Mouse (Mus musculus) embryonic stem cell, embryonic (primary cell): Measurements from ENCODE around the gene Cpne7.

Source experiments
- CTCF ChIA-PET, 4 experiments: fragments of 300-600 bp in 2 of 4; fragments of 350-600 bp in 2 of 4; sonication (Branson Sonifier 250); formaldehyde crosslinking; loops; one replicate each; lab custom pipeline; 2022; ENCODE audit warnings: inconsistent platforms in 2 of 4; lab: Charles Lee
- POLR2A ChIA-PET, 4 experiments: fragments of 300-600 bp in 2 of 4; fragments of 350-600 bp in 2 of 4; sonication (Branson Sonifier 250); formaldehyde crosslinking; loops; one replicate each; lab custom pipeline; 2022; ENCODE audit warnings: antibody characterized with exemption in 4 of 4, inconsistent platforms in 1 of 4; lab: Charles Lee

Cpne7 gene

GRCm38 (mm10) chr8:123105553-123106326 is 11.4 kb upstream of the Cpne7 start:
- ChIA-PET CTCF (interaction anchor here (0.6 to 3.2 kb wide), 25 partner anchors 12 to 753 kb away, joined by 3 to 40 read pairs (median 5); partner anchors contain the start of genes Chmp1a (in 2 of the 4) and Spata33 (in 2 of the 4)), POLR2A (interaction anchor here (0.5 to 4.2 kb wide), 59 partner anchors 8 to 811 kb away, joined by 3 to 45 read pairs (median 4); partner anchors contain the start of genes Chmp1a (in 3 of the 4), Spata33 (in 3 of the 4), Spata2l (in 2 of the 4) and Cpne7 (in 1 of the 4))

DNA sequence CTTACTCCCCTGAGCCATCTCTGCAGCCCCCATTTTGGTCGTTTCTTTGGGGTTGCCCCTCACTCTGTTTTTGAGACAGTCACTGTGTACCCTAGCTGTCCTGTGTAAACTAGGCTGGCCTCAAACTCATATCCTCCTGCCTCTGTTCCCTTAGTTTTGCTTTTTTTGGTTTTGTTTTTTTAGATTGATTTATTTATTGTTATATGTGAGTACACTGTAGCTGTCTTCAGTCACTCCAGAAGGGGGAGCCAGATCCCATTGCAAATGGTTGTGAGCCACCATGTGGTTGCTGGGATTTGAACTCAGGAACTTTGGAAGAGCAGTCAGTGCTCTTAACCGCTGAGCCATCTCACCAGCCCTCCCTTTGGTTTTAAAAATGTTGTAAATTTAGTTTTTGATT is 10.6 kb upstream of the Cpne7 start:
- CTCF ChIA-PET, result interaction anchor here (0.6 to 3.2 kb wide), 37 partner anchors 9 to 754 kb away, joined by 3 to 40 read pairs (median 5); partner anchors contain the start of genes Chmp1a (in 2 of the 4), Spata33 (in 2 of the 4) and Sult5a1 (in 1 of the 4)
- POLR2A ChIA-PET, result interaction anchor here (0.6 to 4.2 kb wide), 57 partner anchors 8 to 822 kb away, joined by 3 to 45 read pairs (median 4); partner anchors contain the start of genes Chmp1a (in 3 of the 4), Spata33 (in 3 of the 4), Ankrd11 (in 2 of the 4) and Spata2l (in 2 of the 4)

DNA sequence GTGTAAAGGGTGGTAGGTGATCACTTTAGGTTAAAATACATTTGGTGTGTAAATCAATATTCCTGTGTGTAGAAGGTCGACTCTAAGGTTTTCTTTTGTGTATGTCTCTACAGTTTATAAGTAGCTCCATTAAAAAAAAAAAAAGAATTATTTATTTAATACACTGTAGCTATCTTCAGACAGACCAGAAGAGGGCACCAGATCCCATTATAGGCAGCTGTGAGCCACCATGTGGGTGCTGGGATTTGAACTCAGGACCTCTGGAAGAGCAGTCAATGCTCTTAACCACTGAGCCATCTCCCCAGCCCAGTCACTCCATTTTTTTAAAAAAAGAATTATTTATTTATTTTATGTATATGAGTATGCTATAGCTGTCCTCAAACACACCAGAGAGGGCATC is 9.2 kb upstream of the Cpne7 start:
- ChIA-PET POLR2A (interaction anchor here (0.6 to 4.2 kb wide), 61 partner anchors 8 to 585 kb away, joined by 3 to 45 read pairs (median 4); partner anchors contain the start of genes Chmp1a (in 4 of the 4), Spata33 (in 4 of the 4), Ankrd11 (in 2 of the 4) and Cpne7 (in 2 of the 4)), CTCF (interaction anchor here (0.5 to 3.2 kb wide), 74 partner anchors 8 to 1097 kb away, joined by 3 to 40 read pairs (median 4); partner anchors contain the start of genes Chmp1a (in 3 of the 4), Spata33 (in 3 of the 4), Mc1r (in 1 of the 4) and Spata2l (in 1 of the 4))

- ChIA-PET POLR2A (interaction anchor here (0.8 to 4.2 kb wide), 24 partner anchors 8 to 586 kb away, joined by 3 to 45 read pairs (median 5); partner anchors contain the start of genes Chmp1a (in 4 of the 4), Spata33 (in 4 of the 4), Cdk10 (in 1 of the 4) and Spata2l (in 1 of the 4)), CTCF (interaction anchor here in 3 of 4 experiments (0.6 to 3.2 kb wide), 13 partner anchors 13 to 213 kb away, joined by 3 to 40 read pairs (median 4); partner anchors contain the start of genes Chmp1a (in 2 of the 3) and Spata33 (in 2 of the 3))
These were observed 8.2 kb upstream of the Cpne7 start for GRCm38 (mm10) chr8:123108953-123109352.

DNA sequence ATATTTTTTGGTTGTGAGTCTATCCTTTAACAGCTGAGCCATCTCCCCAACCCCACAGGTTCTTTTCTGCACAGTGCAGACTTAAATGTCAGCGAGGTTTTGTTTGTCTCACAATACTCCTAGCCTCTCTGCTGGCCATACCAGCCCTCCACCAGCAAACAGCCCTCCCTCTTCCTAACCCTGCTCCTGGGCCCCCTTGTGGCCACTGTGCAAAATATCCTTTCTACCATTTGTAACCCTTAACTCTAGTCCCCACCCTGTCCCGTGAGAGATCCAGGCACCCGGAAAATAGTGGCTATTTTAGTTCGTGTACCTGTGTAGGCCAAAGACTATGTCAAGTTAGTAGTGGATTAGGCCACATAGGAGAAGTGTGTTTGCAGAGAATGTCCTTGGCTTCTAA is 6.5 kb upstream of the Cpne7 start:
- ChIA-PET CTCF (interaction anchor here in 3 of 4 experiments (0.5 to 1.8 kb wide), 14 partner anchors 10 to 1287 kb away, joined by 3 to 10 read pairs (median 4); partner anchors contain the start of gene Mc1r (in 1 of the 3)), POLR2A (interaction anchor here in 2 of 4 experiments (0.6 to 2.1 kb wide), 11 partner anchors 10 to 102 kb away, joined by 3 to 10 read pairs (median 5); partner anchors contain the start of genes Chmp1a (in 2 of the 2) and Spata33 (in 2 of the 2))

DNA sequence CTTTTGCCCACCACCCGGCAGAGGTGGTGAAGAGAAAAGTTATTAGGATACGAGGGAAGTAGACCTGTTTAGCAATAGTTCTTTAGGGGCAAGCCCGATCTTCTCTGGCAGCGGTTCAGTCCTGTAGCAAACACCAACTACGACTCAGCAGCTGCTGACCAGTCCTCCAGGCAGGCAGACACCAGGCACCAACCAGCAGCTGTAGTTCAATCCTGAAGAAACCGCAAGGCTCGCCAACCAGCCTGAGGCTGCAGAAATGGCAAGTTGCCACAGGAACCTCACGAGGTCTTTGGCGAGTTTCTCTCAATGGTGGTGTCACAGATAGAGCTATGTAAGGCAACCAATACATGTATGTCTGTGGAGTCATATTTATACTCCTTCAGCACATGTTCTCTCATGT is 4.3 kb upstream of the Cpne7 start:
- POLR2A ChIA-PET, result interaction anchor here in 2 of 4 experiments (1.5 to 1.8 kb wide), 2 partner anchors 9 to 13 kb away, joined by 4 to 9 read pairs; no protein-coding TSS in a partner anchor
- CTCF ChIA-PET, result no interaction called here

DNA sequence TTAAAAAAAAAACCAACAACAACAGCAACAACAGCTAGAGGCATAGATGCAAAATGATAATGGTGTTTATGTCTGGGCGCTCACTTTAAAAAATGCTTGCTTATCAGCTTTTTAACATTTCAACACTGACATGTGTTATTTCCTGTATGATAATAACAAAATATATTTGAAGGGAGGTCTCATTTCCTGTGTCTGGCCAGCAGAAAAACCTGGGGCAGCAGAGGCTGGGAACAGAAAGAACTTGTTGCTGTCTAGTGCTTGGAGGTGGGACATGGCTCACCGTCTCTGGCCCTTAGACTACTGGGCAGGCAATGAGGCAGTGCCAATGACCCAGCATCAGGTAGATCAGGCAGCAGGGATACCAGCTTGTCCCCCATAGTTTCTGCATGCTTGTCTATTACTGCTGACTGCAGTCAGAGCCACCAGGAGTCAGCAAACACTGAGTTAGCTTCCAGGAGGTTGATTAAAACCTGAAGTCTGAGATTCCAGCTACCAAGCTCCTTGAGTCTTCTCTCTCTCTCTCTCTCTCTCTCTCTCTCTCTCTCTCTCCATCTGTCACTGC is 3.2 kb upstream of the Cpne7 start:
- POLR2A ChIA-PET, result interaction anchor here in 3 of 4 experiments (0.6 to 1.8 kb wide), 6 partner anchors 9 to 198 kb away, joined by 4 to 9 read pairs (median 4); no protein-coding TSS in a partner anchor

GRCm38 (mm10) chr8:123114644-123115043 is 2.5 kb upstream of the Cpne7 start:
- POLR2A ChIA-PET, result interaction anchor here in 2 of 4 experiments (0.6 to 1.9 kb wide), 7 partner anchors 10 to 223 kb away, joined by 3 to 9 read pairs (median 4); no protein-coding TSS in a partner anchor
- CTCF ChIA-PET, result interaction anchor here in 2 of 4 experiments (0.6 to 1.4 kb wide), 3 partner anchors 40 to 98 kb away, joined by 3 to 4 read pairs (median 3); partner anchors contain the start of genes Chmp1a (in 1 of the 2) and Spata33 (in 1 of the 2)

More for the DNA sequence above, 3.2 kb upstream of the Cpne7 start:
- CTCF ChIA-PET, result interaction anchor here in 2 of 4 experiments (0.6 to 1.1 kb wide), 2 partner anchors 41 to 88 kb away, joined by 3 read pairs; no protein-coding TSS in a partner anchor

- CTCF ChIA-PET, result interaction anchor here in 3 of 4 experiments (0.5 to 1.9 kb wide), 9 partner anchors 10 to 172 kb away, joined by 3 to 8 read pairs (median 4); partner anchors contain the start of genes Chmp1a (in 1 of the 3) and Spata33 (in 1 of the 3)
- POLR2A ChIA-PET, result interaction anchor here in 3 of 4 experiments (0.6 to 4.8 kb wide), 13 partner anchors 10 to 422 kb away, joined by 3 to 27 read pairs (median 3); partner anchors contain the start of genes Chmp1a (in 1 of the 3) and Spata33 (in 1 of the 3)
These were observed 570 bp downstream of the Cpne7 start for GRCm38 (mm10) chr8:123117744-123118143.

GRCm38 (mm10) chr8:123122059-123122458 is 4.9 kb downstream of the Cpne7 start:
- CTCF ChIA-PET, result interaction anchor here in 2 of 4 experiments (0.6 to 0.9 kb wide), 5 partner anchors 14 to 201 kb away, joined by 3 to 6 read pairs (median 4); no protein-coding TSS in a partner anchor
- POLR2A ChIA-PET, result interaction anchor here in 3 of 4 experiments (0.6 to 4.8 kb wide), 3 partner anchors 14 to 1303 kb away, joined by 3 to 27 read pairs (median 8); no protein-coding TSS in a partner anchor

- POLR2A ChIA-PET, result interaction anchor here in 1 of 4 experiments (0.6 to 0.9 kb wide), 3 partner anchors 12 to 67 kb away, joined by 3 read pairs; no protein-coding TSS in a partner anchor
- CTCF ChIA-PET, result interaction anchor here in 2 of 4 experiments (0.8 to 3.6 kb wide), 5 partner anchors 15 to 201 kb away, joined by 4 to 16 read pairs (median 6); no protein-coding TSS in a partner anchor
These were observed 5.5 kb downstream of the Cpne7 start for GRCm38 (mm10) chr8:123122670-123123069.

- POLR2A ChIA-PET, result interaction anchor here (0.6 to 2.1 kb wide), 14 partner anchors 9 to 629 kb away, joined by 3 to 20 read pairs (median 3); partner anchors contain the start of genes Chmp1a (in 1 of the 4), Fanca (in 1 of the 4), Spata2l (in 1 of the 4) and Spata33 (in 1 of the 4)
- CTCF ChIA-PET, result interaction anchor here in 2 of 4 experiments (0.6 to 3.6 kb wide), 6 partner anchors 15 to 1272 kb away, joined by 3 to 16 read pairs (median 4); partner anchors contain the start of genes Chmp1a (in 1 of the 2), Mc1r (in 1 of the 2) and Spata33 (in 1 of the 2)
These were observed 9.1 kb downstream of the Cpne7 start for GRCm38 (mm10) chr8:123126193-123126816.

DNA sequence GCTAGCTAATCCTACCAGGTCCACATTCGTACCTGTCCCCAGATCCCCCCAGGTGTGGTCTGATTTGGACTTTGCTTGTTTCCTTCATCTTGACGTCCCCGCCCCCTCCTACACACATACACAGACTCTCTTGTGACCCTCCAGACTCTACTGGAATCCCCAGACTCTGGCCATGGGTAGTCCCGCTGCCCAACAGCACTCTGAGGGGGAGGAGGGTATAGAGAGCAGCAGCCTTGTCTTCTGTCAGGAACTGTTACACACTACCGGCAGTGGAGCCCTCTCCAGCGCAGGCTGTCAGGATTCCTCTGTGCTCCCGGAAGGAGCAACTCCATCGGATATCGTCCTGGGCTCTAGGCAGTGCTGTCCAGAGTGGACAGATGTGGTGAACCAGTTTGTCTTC is 13.9 kb downstream of the Cpne7 start:
- POLR2A ChIA-PET, result interaction anchor here in 1 of 4 experiments (1.0 kb wide), 1 partner anchor 82 kb away, joined by 3 read pairs; the partner anchor contains the start of genes Chmp1a and Spata33

GRCm38 (mm10) chr8:123132953-123133352 is 15.8 kb downstream of the Cpne7 start:
- ChIA-PET POLR2A (interaction anchor here in 1 of 4 experiments (0.8 to 2.6 kb wide), 5 partner anchors 8 to 80 kb away, joined by 3 to 11 read pairs (median 4); partner anchors contain the start of genes Chmp1a and Spata33), CTCF (interaction anchor here (0.6 to 1.4 kb wide), 12 partner anchors 13 to 157 kb away, joined by 3 to 8 read pairs (median 3); no protein-coding TSS in a partner anchor)

More for the DNA sequence above, 13.9 kb downstream of the Cpne7 start:
- CTCF ChIA-PET, result interaction anchor here in 2 of 4 experiments (0.5 to 1.0 kb wide), 3 partner anchors 51 to 276 kb away, joined by 3 read pairs; partner anchors contain the start of gene Mc1r (in 1 of the 2)

- ChIA-PET CTCF (interaction anchor here in 3 of 4 experiments (0.6 to 1.7 kb wide), 6 partner anchors 10 to 805 kb away, joined by 3 to 11 read pairs (median 5); no protein-coding TSS in a partner anchor), POLR2A (interaction anchor here in 1 of 4 experiments (1.3 to 2.6 kb wide), 4 partner anchors 9 to 98 kb away, joined by 3 to 11 read pairs (median 4); partner anchors contain the start of genes Chmp1a and Spata33)
These were observed 17.1 kb downstream of the Cpne7 start for GRCm38 (mm10) chr8:123134149-123134713.
